Mouse (Mus musculus): ENCODE measurements around the gene Gm5089.
"Not testable (repeated sequence)": the region's sequence is repeated elsewhere in the genome, so short reads cannot be mapped to it uniquely, and the experiment has no call there.

Gene Gm5089

GRCm38 (mm10) chr14:122463080-122463691, 12.3 kb upstream of the Gm5089 start:
- no peak for DNase-seq

- DNase-seq: no peak
Observed at GRCm38 (mm10) chr14:122462689-122463079, 11.8 kb upstream of the Gm5089 start.

GRCm38 (mm10) chr14:122461966-122462365, 11.1 kb upstream of the Gm5089 start:
- no peak for DNase-seq

- no peak for DNase-seq
Observed at GRCm38 (mm10) chr14:122461500-122461899, 10.6 kb upstream of the Gm5089 start.

- DNase-seq: no peak
Observed at GRCm38 (mm10) chr14:122460226-122460625, 9.3 kb upstream of the Gm5089 start.

- DNase-seq: no peak
Observed at GRCm38 (mm10) chr14:122459776-122460175, 8.9 kb upstream of the Gm5089 start.

- DNase-seq: not testable (repeated sequence)
Observed at GRCm38 (mm10) chr14:122459332-122459731, 8.4 kb upstream of the Gm5089 start.

- no peak for DNase-seq
Observed at GRCm38 (mm10) chr14:122455562-122455958, 4.6 kb upstream of the Gm5089 start.

GRCm38 (mm10) chr14:122454901-122455561, 4.1 kb upstream of the Gm5089 start:
- no peak for DNase-seq

- no peak for DNase-seq
Observed at GRCm38 (mm10) chr14:122453996-122454738, 3.3 kb upstream of the Gm5089 start.

GRCm38 (mm10) chr14:122453388-122453995, 2.6 kb upstream of the Gm5089 start:
- DNase-seq: no peak

GRCm38 (mm10) chr14:122452701-122453387, 1.9 kb upstream of the Gm5089 start:
- DNase-seq: no peak

GRCm38 (mm10) chr14:122451551-122452145, 733 bp upstream of the Gm5089 start:
- no peak for DNase-seq

GRCm38 (mm10) chr14:122449601-122450495, 1.1 kb downstream of the Gm5089 start:
- DNase-seq: no peak

- DNase-seq: no peak
Observed at GRCm38 (mm10) chr14:122436850-122437249, 14.1 kb downstream of the Gm5089 start.

GRCm38 (mm10) chr14:122434039-122434438, 16.9 kb downstream of the Gm5089 start:
- no peak for DNase-seq

- DNase-seq: no peak
Observed at GRCm38 (mm10) chr14:122432558-122432957, 18.4 kb downstream of the Gm5089 start.

- DNase-seq: no peak
Observed at GRCm38 (mm10) chr14:122427654-122428053, 23.3 kb downstream of the Gm5089 start.

- no peak for DNase-seq
Observed at GRCm38 (mm10) chr14:122427204-122427560, 23.7 kb downstream of the Gm5089 start.

GRCm38 (mm10) chr14:122426529-122427203, 24.2 kb downstream of the Gm5089 start:
- DNase-seq: no peak

GRCm38 (mm10) chr14:122424441-122424840, 26.5 kb downstream of the Gm5089 start:
- no peak for DNase-seq
